Mouse (Mus musculus) stomach, embryonic 14.5 days (tissue): ENCODE results near the gene Ttc21a. TPM values are rescaled to one million over a fixed set of nuclear protein-coding genes. Genes with fewer than 3 reads are reported as not detected.

Experiments used
- ATAC-seq: fragments of 200-750 bp; cut with Nextera tagmentation; 2 replicates; pipeline ENCODE4 v1.8.0; 2017; ENCODE audit warnings: low read depth, moderate TSS enrichment; ENCODE audit not compliant: insufficient number of reproducible peaks, insufficient read depth, low FRiP score
- H3K27ac ChIP-seq: fragments of 300-500 bp; sonication (generic); 2 replicates; pipeline ENCODE4 v1.5.1; 2014; ENCODE audit warnings: mild to moderate bottlenecking, low read length, moderate library complexity, mixed read lengths
- H3K27me3 ChIP-seq: fragments of 300-500 bp; sonication (generic); 2 replicates; pipeline ENCODE4 v1.6.1; 2014; ENCODE audit warnings: low read length, control low read depth, mixed read lengths; ENCODE audit not compliant: control insufficient read depth, insufficient read depth
- H3K36me3 ChIP-seq: fragments of 300-500 bp; sonication (generic); 2 replicates; pipeline ENCODE4 v1.6.1; 2014; ENCODE audit warnings: mild to moderate bottlenecking, control low read depth, low read length, moderate library complexity, mixed read lengths; ENCODE audit not compliant: control insufficient read depth, insufficient read depth
- H3K4me1 ChIP-seq: fragments of 300-500 bp; sonication (generic); 2 replicates; pipeline ENCODE4 v1.6.1; 2014; ENCODE audit warnings: low read length, control low read depth, mixed read lengths; ENCODE audit not compliant: control insufficient read depth, insufficient read depth
- H3K4me2 ChIP-seq: fragments of 300-500 bp; sonication (generic); replicated peaks from 2 replicates; pipeline ENCODE4 v1.6.1; 2014; ENCODE audit warnings: low read depth, low read length, control low read depth
- H3K4me3 ChIP-seq: fragments of 300-500 bp; sonication (generic); 2 replicates; pipeline ENCODE4 v1.5.1; 2014; ENCODE audit warnings: low read depth, low read length, control low read depth
- H3K9ac ChIP-seq: fragments of 300-500 bp; sonication (generic); replicated peaks from 2 replicates; pipeline ENCODE4 v1.6.1; 2014; ENCODE audit warnings: low read depth, mild to moderate bottlenecking, control low read depth, low read length, moderate library complexity, mixed read lengths
- H3K9me3 ChIP-seq: fragments of 300-500 bp; sonication (generic); 2 replicates; pipeline ENCODE4 v1.6.1; 2016; ENCODE audit warnings: low read depth, low read length, control low read depth; ENCODE audit not compliant: control insufficient read depth
- WGBS: fragments of 180-500 bp; shearing (Covaris S2); extraction: QIAGEN DNeasy Blood & Tissue Kit; methylation state at CpG from one replicate; pipeline ENCODE4 v1.1.7; 2014; 5-methylcytosine and 5-hydroxymethylcytosine counted together
- polyA plus RNA-seq: library from polyadenylated mRNA; unstranded; fragments of >200 nt; fragmentation: Nextera tagmentation; extraction: Ambion mirVana; gene quantifications from 2 replicates; pipeline ENCODE4 v1.2.1, GENCODE M21; 2014

Gene Ttc21a
- polyA plus RNA-seq, 1 experiment from 2014 or later: 0.09 TPM

DNA sequence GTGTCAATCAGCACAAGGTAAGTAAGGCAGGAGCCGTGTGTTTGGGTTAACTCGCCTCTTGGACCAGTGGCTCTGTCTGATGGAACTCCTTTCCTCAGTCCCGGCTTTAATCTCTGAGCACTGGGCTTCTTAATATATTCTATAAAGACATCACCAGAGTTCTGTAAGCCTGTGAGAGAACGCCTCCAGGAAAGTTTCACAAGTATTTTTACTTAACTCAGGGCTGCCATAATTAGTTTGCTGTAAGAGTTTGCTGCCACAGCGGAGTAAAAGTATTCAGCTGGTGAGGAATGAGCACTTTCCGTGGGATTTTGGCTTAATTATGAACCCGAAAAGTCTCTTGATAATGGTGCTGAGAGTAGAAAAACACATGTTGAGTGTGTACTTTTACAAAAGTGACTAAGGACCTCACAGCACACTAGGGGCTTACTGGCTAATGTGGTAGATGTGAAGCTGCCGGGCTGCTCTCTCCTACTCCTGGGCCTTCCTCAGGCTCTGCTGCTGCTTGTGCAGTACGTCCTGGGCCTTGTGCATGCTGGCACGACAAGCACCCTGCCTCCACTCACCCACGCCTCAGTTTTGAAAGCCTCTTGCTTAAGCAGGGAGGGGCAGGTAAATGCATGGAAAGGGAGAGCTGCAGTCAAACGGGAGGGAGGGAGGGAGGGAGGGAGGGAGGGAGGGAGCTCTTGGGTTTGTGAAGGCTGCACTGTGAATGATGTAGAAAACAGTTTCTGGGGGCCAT lies 34.8 kb upstream of the Ttc21a start:
- 82% methylated on average over 12 of the region's 12 CpGs for WGBS

DNA sequence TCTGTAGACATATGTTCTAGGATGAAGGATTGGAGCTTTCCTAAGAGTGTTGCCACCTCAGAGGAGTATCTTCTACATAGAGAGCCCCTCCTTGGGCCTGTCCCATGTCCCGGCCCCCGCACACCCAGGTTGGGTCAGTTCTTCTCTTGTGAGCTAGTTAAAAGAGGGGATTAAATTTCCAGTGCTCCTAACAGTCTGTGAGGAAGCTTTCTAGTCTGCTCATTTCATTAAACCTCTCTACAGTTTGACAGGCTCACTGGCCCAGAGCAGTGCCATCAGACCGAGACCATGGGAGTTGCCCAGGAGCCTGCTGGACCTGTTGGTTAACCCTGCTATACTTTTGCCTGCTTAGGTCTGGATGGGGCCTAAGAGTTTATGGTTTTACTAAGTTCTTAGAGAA lies 28.7 kb upstream of the Ttc21a start:
- no peak overlapping the region for H3K27ac ChIP-seq
- H3K4me2 ChIP-seq: no peak overlapping the region
- H3K36me3 ChIP-seq: peaks cover 81% of the 10 kb centered on the region
- 94% methylated on average over 3 of the region's 3 CpGs for WGBS
- no peaks in the 10 kb centered on the region for H3K4me1 ChIP-seq
- H3K9me3 ChIP-seq: no peaks in the 10 kb centered on the region
- H3K9ac ChIP-seq: no peak overlapping the region
- no peak overlapping the region for H3K4me3 ChIP-seq
- ATAC-seq: no peak
- no peaks in the 10 kb centered on the region for H3K27me3 ChIP-seq

More for the DNA sequence above, 34.8 kb upstream of the Ttc21a start:
- Histone ChIP-seq H3K4me3 (no peak overlapping the region), H3K9me3 (no peaks in the 10 kb centered on the region), H3K9ac (no peak overlapping the region), H3K4me1 (no peaks in the 10 kb centered on the region), H3K27me3 (no peaks in the 10 kb centered on the region), H3K27ac (no peak overlapping the region), H3K4me2 (no peak overlapping the region), H3K36me3 (peaks cover 42% of the 10 kb centered on the region)
- ATAC-seq: no peak

DNA sequence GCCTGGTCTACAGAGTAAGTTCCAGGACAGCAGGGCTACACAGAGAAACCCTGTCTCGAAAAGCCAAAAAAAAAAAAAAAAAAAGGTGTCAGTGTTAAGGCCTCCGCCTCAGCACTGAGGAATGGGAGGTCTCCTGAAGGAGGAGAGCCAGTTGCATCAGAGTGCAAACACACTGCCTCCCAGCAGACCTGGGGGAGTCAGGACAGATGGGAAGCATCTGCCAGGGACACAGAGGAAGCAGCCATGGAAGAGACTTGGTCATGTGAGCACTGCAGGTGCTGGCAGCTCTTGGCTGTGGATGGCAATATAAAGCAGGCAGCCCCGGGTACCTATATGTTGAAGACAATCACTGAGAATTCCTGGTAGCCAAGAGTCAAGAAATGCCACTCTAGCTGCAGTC lies 27.5 kb upstream of the Ttc21a start:
- Histone ChIP-seq H3K4me1 (no peaks in the 10 kb centered on the region), H3K36me3 (peaks cover 81% of the 10 kb centered on the region), H3K27me3 (no peaks in the 10 kb centered on the region), H3K9ac (no peak overlapping the region), H3K27ac (no peak overlapping the region), H3K4me2 (no peak overlapping the region), H3K9me3 (no peaks in the 10 kb centered on the region), H3K4me3 (no peak overlapping the region)
- ATAC-seq: no peak
- WGBS: 87% methylated on average over 3 of the region's 3 CpGs

DNA sequence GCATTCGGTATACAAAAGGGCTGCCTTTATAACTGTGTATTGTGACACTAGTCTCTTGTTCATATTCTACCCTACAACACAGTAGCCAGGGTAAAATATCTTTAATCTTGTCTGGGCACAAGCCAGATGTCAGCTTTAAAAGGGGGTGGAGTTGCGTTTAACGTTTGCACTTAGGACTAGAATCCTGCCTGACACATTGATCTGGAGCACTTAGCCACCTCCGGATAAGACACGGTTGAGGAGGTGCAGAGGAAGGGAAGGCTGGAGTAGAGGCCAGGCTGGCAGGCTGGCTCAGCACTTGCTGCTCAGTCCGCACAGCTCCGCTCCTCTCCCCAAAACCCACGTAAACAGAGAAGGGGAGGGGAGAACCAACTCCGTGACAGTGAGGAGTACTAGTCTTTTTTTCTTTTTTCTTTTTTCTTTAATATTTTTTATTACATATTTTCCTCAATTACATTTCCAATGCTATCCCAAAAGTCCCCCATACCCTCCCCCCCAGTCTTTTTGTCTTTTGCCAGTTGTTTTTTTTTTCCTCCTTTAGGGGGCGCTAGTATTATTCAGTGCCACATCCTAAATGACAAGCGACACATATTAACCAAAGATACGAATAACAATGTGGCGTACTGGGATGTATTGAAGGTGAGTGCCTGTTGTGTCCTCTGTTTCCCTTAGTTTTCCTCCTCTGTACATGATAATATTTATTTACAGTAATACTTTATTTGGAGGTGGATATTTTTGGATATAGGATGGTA lies 24.1 kb upstream of the Ttc21a start:
- peaks cover 76% of the 10 kb centered on the region for H3K36me3 ChIP-seq
- no peak for ATAC-seq
- 75% methylated on average over 13 of the region's 13 CpGs for WGBS

DNA sequence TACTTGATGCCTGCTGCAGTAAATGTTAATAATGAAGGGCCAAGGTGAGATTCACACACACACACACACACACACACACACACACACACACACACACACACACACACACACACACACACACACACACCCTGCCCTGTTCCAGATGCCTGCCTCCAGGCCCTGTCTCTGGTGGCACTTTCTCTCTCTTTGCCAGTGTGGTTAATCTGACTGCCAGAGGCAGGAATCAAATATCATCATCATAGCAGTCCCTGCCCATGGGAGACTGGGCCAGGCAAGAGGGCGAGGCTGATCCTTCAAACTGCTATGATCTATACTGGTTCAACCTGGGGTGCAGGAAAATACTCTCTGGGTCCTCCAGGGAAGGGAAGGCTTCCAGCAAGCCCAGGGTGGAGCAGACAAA lies 17.5 kb upstream of the Ttc21a start:
- H3K36me3 ChIP-seq: peaks cover 75% of the 10 kb centered on the region
- H3K27me3 ChIP-seq: no peaks in the 10 kb centered on the region
- H3K9ac ChIP-seq: no peak overlapping the region
- H3K4me3 ChIP-seq: no peak overlapping the region
- WGBS: 71% methylated on average over 1 of the region's 1 CpGs
- ATAC-seq: no peak
- H3K4me2 ChIP-seq: no peak overlapping the region
- no peak overlapping the region for H3K27ac ChIP-seq
- no peaks in the 10 kb centered on the region for H3K4me1 ChIP-seq
- H3K9me3 ChIP-seq: no peaks in the 10 kb centered on the region

More for the DNA sequence above, 24.1 kb upstream of the Ttc21a start:
- Histone ChIP-seq H3K9me3 (no peaks in the 10 kb centered on the region), H3K4me2 (no peak overlapping the region), H3K9ac (no peak overlapping the region), H3K27me3 (no peaks in the 10 kb centered on the region), H3K4me3 (no peak overlapping the region), H3K4me1 (no peaks in the 10 kb centered on the region), H3K27ac (no peak overlapping the region)

DNA sequence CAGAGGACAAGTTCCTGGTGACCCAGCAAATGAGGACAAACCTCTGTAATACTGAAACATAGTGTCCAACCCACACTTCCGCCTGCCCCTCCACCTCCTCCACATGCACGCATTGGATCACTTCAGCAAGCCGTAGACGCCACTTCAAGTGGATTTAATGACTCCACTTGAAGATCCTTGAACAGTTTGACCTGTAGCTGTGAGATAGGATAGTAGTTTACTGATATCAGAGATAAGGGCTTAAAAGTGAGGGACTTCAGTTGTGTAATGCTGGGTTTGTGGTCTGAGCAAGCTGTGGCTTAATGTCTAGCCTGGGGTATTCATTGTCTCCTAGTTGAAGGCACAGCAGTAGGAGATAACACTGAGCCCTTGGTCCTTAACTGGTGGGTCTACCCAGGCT lies 13.9 kb upstream of the Ttc21a start:
- Histone ChIP-seq H3K4me3 (no peak overlapping the region), H3K36me3 (peaks cover 82% of the 10 kb centered on the region), H3K4me2 (no peak overlapping the region), H3K9ac (no peak overlapping the region), H3K4me1 (0 out of 2 replicates have a peak, but pooled peaks cover 9% of the 10 kb centered on the region), H3K27ac (no peak overlapping the region), H3K27me3 (no peaks in the 10 kb centered on the region), H3K9me3 (no peaks in the 10 kb centered on the region)
- no peak for ATAC-seq
- WGBS: 77% methylated on average over 4 of the region's 4 CpGs

DNA sequence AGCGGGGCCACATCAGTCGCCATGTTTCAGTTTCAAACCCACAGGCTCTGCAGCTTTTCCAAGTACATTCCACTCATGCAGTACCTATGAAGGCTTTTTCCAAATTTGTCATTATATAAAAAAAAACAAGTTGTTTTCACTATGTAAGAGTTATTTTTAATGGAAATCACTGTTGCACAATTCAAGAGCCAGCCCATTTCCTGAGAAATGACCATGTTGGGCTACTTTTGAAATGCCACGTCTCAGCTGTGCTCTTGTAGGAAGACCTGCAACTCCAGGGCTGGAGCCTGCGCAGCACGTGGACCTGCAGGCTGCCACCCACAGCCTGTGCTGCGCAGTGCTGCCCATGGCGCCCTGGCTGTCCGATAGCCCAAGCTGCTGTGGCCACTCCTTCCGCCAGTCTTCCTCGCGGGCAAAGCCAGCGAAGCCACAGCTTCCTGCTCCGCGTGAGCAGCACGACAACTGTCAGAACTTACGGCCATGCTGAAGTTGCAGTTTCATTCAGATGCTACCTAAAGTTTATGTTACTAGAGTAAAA lies 12.2 kb upstream of the Ttc21a start:
- H3K9me3 ChIP-seq: no peaks in the 10 kb centered on the region
- peak overlapping the region; percentile 18; the same call in 1 of the 2 replicates for H3K27ac ChIP-seq
- peaks cover 78% of the 10 kb centered on the region for H3K36me3 ChIP-seq
- no peak overlapping the region for H3K9ac ChIP-seq
- 84% methylated on average over 16 of the region's 16 CpGs for WGBS
- H3K4me2 ChIP-seq: no peak overlapping the region
- H3K4me1 ChIP-seq: 0 out of 2 replicates have a peak, but pooled peaks cover 9% of the 10 kb centered on the region
- H3K27me3 ChIP-seq: no peaks in the 10 kb centered on the region
- ATAC-seq: no peak
- H3K4me3 ChIP-seq: no peak overlapping the region

DNA sequence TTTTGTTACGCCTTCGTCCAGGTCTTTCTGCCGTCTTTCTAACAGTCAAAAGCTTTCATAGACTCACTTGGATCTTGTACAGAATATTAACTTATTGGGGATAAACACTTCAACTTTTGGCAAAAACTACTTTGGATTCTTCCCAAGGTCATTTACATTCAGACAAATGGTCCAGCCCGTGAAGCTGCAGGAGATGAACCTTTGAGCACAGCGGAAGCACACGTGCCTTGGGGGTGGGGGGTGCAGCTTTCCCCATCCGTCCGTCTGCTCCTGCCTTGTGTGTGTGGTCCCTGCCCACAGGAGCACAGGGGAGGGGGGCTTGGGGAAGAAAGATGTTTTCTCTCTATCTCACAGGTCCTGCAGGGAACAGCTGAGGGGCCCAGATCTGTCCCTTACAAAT lies 11.7 kb upstream of the Ttc21a start:
- 55% methylated on average over 8 of the region's 8 CpGs for WGBS
- Histone ChIP-seq H3K27me3 (no peaks in the 10 kb centered on the region), H3K9ac (no peak overlapping the region), H3K36me3 (peaks cover 75% of the 10 kb centered on the region), H3K9me3 (no peaks in the 10 kb centered on the region), H3K27ac (peak overlapping the region; percentile 18; the same call in 1 of the 2 replicates), H3K4me2 (no peak overlapping the region), H3K4me1 (0 out of 2 replicates have a peak, but pooled peaks cover 9% of the 10 kb centered on the region), H3K4me3 (no peak overlapping the region)
- no peak for ATAC-seq
